Mouse (Mus musculus): ENCODE measurements around the gene Kcnj16.

DNA sequence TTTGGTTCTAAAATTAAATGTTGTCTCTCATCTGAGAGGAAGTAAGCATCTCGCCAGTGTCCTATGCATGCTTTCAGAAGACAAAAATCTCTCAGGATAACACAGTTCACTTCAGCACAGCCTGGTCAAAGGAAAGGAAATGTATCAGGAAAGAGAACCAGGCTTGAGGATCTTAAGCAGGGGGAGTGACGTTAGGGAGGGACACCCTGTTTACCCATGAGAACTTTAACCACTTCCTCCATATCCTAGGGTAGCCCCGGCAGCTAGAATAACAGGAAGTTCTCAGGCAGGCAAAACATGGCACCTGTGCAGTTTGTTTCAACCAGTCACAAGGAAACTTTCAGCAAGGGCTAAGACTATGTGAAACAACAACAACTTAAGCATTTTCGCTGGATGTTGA, 25.8 kb downstream of the Kcnj16 start:
- 0 out of 2 replicates have a peak, but pooled peaks have one; percentile 21 for TF ChIP-seq ETS1 (conservative IDR thresholded peaks at IDR 0.05; ENCODE audit: low read depth, low read length)
- TF ChIP-seq CTCF (conservative IDR thresholded peaks at IDR 0.05 in 1 of 2, IDR thresholded peaks at IDR 0.05 in 1 of 2; ENCODE audit: low read depth in 2 of 2, low read length in 2 of 2): no peak

Measured in CH12.LX (cell line).